In genomic region chr8:122430646-122431045, GRCm38 (mm10) we compare ENCODE assay signal across 16 mouse cellular contexts. TPM values are rescaled to one million over a fixed set of nuclear protein-coding genes. Genes with fewer than 3 reads are reported as not detected.
DNase-seq lines count a peak whose midpoint lies in the region; TF ChIP-seq lines count a peak whose summit lies in the region.
"Had no signal": no experiment of that assay in that cellular context is flagged by ENCODE, and none has a peak within 500 bp of the region (broad histone marks: within the 10 kb centered on the region; RNA-seq: fewer than 3 reads in every experiment).

No protein-coding gene starts in this region.

- no peak for TF ChIP-seq CTCF in spleen, adult 2 months (IDR thresholded peaks at IDR 0.05; ENCODE audit: extremely low read depth, insufficient read depth, insufficient read length, insufficient replicate concordance)

- peak overlapping the region; percentile 26; the same call in 1 of the 2 replicates for H3K4me3 ChIP-seq in spleen, adult 2 months (ENCODE audit: extremely low read depth, insufficient read depth, insufficient read length)
- H3K4me3 ChIP-seq: erythroblast, embryonic 14.5 days had no signal

- no peak for DNase-seq in spleen, adult 2 months (ENCODE audit: low read depth in 1 of 2, low spot score in 2 of 2)
- no peak for DNase-seq in spleen, postnatal 4 days (ENCODE audit: low spot score in 2 of 2)
- peak; percentile 53 for DNase-seq in kidney, adult 18-20 months
- DNase-seq in kidney, postnatal 14 days: peak; percentile 69
- DNase-seq in splenic B cell, adult 2 months (ENCODE audit: low read depth, low spot score): peak; percentile 29
- DNase-seq in cerebellum, adult 8-10 months: no peak
- DNase-seq in urinary bladder, adult 18-20 months (ENCODE audit: low spot score in 2 of 2): no peak
- DNase-seq in ovary, postnatal 14 days (ENCODE audit: low spot score): no peak
- DNase-seq: adrenal gland, postnatal 10 days; cerebellum, postnatal 14 days; gastrocnemius, postnatal 36 days; midbrain, embryonic 14.5 days had no signal

- H3K4me1 ChIP-seq in spleen, adult 2 months (ENCODE audit: control insufficient read depth, insufficient read depth, insufficient read length): peaks cover 29% of the 10 kb centered on the region; the same call in 1 of the 2 replicates

- peak overlapping the region; percentile 93 for H3K27ac ChIP-seq in spleen, adult 2 months (ENCODE audit: insufficient read depth, low read length)
- H3K27ac ChIP-seq: hindbrain, postnatal 0 days had no signal

- WGBS in spleen, adult 2 months: 53% methylated on average over 3 of the region's 3 CpGs

- H3K36me3 ChIP-seq in spleen, adult 2 months (ENCODE audit: control insufficient read depth, insufficient read depth, low read length): peaks cover 18% of the 10 kb centered on the region
- H3K36me3 ChIP-seq in splenic B cell, adult 2 months (ENCODE audit: control insufficient read depth, insufficient read depth, low read length, poor library complexity, severe bottlenecking): peaks cover 3% of the 10 kb centered on the region

- TF ChIP-seq POLR2A in spleen, adult 2 months (IDR thresholded peaks at IDR 0.05; ENCODE audit: low read depth, low read length): no peak

- no peaks in the 10 kb centered on the region for H3K27me3 ChIP-seq in spleen, adult 2 months (ENCODE audit: control insufficient read depth, insufficient read depth, low read length)
- no peaks in the 10 kb centered on the region for H3K27me3 ChIP-seq in splenic B cell, adult 2 months (ENCODE audit: control insufficient read depth, insufficient read depth, low read length, poor library complexity, severe bottlenecking)

RNA-seq across cellular contexts. Expression of gene Cyba, which starts 2.1 kb away (rescaled TPM):
- polyA plus RNA-seq in spleen, adult 2 months (2012; rRNA removed): 751 and 823 TPM in 2 replicates

RNA-seq across cellular contexts. Expression of gene Il17c, which starts 8.8 kb away (rescaled TPM):
- polyA plus RNA-seq in spleen, adult 2 months (2012; rRNA removed): 0.28 TPM in 1 of 2 replicates, not detected in the other
- polyA plus RNA-seq: erythroblast, embryonic 14.5 days; G1E; heart, embryonic 11.5 days; midbrain, embryonic 14.5 days had no signal

RNA-seq across cellular contexts. Expression of gene Mvd, which starts 12.6 kb away (rescaled TPM):
- 17.0 and 20.5 TPM in 2 replicates for polyA plus RNA-seq in spleen, adult 2 months (2012; rRNA removed)

RNA-seq across cellular contexts. Expression of gene Snai3, which starts 29.9 kb away (rescaled TPM):
- 3.9 and 6.0 TPM in 2 replicates for polyA plus RNA-seq in spleen, adult 2 months (2012; rRNA removed)
- polyA plus RNA-seq: erythroblast, embryonic 14.5 days; G1E; hindbrain, postnatal 0 days; midbrain, embryonic 14.5 days had no signal

RNA-seq across cellular contexts. Expression of gene Rnf166, which starts 45.2 kb away (rescaled TPM):
- polyA plus RNA-seq in spleen, adult 2 months (2012; rRNA removed): 79.6 and 115 TPM in 2 replicates

Comparison
In these comparisons a context has a peak if more than half of its experiments do, and no peak if none do; other contexts are left out.
1. DNase-seq: peak in kidney, adult 18-20 months (single experiment), kidney, postnatal 14 days (single experiment) and splenic B cell, adult 2 months (single experiment); none in spleen, adult 2 months (0 of 2), spleen, postnatal 4 days (0 of 2), cerebellum, adult 8-10 months (single experiment), urinary bladder, adult 18-20 months (0 of 2) and ovary, postnatal 14 days (single experiment).